Mouse (Mus musculus) ovary, adult 2 months (tissue): ENCODE measurements around the gene Glra3. TPM values are rescaled to one million over a fixed set of nuclear protein-coding genes. Genes with fewer than 3 reads are reported as not detected.

Experiments
- polyA plus RNA-seq: library from polyadenylated mRNA; depleted of rRNA; stranded (reverse); fragments of >200 nt; gene quantifications from 2 replicates; pipeline ENCODE4 v1.2.3, GENCODE M21; 2012; rRNA removed

The Glra3 gene
- polyA plus RNA-seq, result not detected in 2 replicates

DNA sequence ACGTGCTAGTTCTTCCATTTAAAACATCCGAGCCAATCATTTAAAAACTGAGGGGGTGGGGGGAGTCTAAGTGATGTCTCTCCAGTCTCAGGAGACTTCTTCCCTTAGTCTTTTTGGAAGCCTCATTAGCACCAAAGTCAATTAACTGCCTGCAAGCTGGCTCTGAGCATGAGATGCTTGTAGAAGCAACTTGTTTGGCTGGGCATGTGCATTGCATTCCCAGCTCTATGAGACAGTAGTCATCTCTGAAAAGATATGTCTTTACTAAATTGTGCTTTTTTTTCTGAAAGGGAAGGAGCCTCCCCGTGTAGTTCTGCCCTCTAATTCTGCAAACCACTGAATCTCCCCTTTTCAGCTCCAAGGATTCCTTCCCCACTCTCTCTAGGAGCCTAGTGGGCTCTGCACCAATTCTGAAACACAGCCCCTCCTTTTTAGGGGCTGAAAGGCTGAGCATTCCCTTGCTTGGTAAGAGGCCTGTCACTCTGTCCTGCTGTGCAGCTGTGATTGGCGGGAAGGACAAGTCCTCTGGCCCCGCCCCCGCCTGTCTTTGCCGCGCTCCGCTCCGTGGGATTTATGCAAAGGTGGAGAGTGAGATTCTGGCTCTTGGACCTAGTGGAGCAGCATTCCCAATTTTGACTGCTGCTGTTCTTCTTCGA is at the start of gene Glra3:
TSS of gene Glra3 (plus strand) at position 591 of the 656 bp plus-strand sequence.

GRCm38 (mm10) chr8:55906848-55907247 is 33.4 kb upstream of the Glra3 start, which contains the start of gene Adam29:
Adam29 (minus strand) TSS chr8:55906948.

Other genes with a start within 250 kb of the Glra3 start
- not detected in 2 replicates for gene Adam29, start 33.5 kb upstream of the Glra3 start, polyA plus RNA-seq